Mouse (Mus musculus) ZHBTc4 (cell line): ENCODE measurements at regions not wholly inside any gene's neighbourhood (a gene's known extent, or its start where the extent isn't known, plus 50 kb on each side); places are given as distances from the start of the nearest gene placed in this dataset.

Experiments used
- DNase-seq: peaks from one replicate; pipeline ENCODE4 v3.0.0-alpha.2; 2011; ENCODE audit warnings: low read depth, low spot score

GRCm38 (mm10) chr11:37650095-37650494 is 414.3 kb upstream of the Tenm2 start:
- DNase-seq, result no peak

DNA sequence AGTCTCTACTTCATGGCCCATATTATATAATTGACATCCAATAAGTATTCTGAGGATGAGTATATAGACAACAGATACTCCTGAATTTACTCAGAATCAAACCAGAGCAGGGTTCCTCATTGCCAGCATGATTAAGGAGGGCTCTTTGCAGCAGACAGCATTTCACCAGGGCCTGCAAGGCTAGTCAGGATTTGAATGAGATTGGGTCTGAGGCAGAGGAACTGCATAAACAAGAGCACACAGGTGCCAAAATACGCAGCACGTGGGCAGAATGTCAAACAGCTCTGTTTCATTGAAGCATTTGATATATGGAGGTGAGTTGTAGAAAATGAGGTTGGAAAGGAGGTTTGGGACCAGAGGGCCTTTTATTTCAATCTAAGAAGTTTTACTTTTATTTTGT is 387.5 kb upstream of the Tenm2 start:
- no peak for DNase-seq

DNA sequence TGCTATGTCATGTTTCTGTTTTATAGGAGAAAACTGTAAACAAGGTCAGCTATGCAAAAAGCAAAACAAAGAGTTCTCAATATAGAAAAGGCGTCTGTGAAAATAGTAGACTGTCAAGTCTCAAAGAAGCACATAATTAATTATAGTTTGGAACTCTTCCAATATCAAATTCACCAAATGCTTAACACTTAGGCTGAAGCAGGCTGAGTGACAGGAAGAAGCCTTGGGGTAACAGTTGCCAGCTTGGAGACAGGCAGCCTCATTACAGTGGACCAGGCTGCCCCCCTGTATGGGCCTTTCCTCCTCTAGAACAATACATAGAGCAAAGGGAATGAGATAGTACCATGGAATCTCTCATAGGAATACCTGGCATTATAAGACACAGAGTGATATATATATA is 364.8 kb upstream of the Tenm2 start:
- no peak for DNase-seq

- DNase-seq, result no peak
These were observed 346.5 kb upstream of the Tenm2 start for GRCm38 (mm10) chr11:37582236-37582635.

DNA sequence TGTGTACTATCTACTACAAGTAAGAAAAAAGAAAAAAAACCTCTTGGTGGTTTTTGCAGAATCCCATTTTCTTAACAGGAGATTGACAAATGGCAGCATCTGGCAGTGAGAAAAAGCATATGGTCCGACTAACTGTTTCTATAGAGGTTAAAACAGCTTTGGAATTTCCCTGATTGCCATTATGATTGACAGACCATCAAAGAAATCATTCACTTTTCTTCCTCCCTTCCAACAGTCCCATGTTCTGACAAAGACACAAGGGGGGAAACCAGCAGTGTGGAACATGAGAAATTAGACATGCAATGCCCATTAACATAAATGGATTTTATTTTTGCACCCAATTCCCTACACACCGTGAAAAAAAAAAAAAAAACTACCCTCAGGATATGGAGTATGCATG is 297.9 kb upstream of the Tenm2 start:
- DNase-seq, result no peak

DNA sequence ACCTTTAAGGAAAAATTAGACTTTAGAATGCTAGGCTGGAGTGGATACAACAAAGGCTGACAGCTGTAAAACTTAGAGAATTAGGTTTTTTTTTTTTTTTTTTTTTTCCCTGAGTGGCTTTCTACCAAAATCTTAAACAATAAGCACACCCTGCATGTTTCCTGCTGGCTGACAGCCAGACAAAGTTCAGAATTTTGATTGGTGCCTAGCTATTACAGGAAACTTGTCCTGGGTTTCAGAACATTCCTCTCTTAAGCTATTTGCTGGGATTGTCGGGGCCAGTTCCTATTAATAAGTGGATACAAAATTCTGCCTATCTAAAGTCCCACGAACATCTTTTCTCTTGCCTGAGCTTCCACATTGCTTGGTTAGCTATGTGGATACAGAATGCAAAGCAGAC is 296.7 kb upstream of the Tenm2 start:
- no peak for DNase-seq

- DNase-seq, result no peak
These were observed 262.8 kb upstream of the Tenm2 start for GRCm38 (mm10) chr11:37498463-37499015.

- DNase-seq, result peak; percentile 9
These were observed 262.1 kb upstream of the Tenm2 start for GRCm38 (mm10) chr11:37497874-37498273.

DNA sequence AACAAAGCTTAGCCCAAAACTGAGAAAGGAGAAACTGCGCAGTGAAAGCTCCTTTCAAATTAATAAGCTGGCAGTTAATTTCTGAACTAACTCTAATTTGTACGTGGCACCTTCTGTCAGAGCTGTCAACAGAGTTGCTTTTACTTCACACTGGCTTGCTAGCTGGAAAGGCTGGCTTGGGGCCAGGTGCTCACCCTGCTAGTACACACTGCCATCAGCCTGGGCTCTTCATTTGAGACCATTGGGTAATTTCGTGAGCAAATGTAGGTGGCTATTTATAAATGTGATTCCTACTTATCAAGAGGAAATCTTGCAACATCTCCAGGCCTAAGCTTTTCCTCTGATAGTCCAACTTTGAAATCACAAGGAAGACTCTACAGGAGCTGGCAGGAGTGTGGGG is 244.5 kb upstream of the Tenm2 start:
- DNase-seq, result no peak

DNA sequence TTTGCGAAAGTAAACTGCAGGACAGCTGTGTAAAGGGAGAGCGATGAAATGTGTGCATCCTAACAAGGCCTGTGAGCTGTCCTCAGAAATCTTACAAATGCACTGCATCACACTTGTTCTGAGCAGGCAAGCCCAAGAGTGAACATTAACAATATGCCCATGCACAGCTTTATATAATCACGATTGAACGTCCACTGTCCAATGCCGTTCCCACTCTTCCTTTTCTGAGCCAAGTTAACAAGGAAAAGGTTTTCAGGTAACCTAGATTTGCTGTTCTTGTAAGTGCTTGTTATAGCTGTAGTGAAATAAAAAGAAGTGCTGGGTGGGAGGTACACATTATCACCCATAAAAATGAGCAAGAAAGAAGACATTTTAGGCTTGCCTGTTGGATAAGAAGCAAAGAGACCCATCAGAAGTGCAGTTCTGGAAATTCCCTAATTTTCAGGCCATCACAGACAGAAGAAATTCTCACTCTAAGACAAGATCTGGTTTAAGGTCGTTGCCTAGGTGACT is 243.3 kb upstream of the Tenm2 start:
- no peak for DNase-seq

DNA sequence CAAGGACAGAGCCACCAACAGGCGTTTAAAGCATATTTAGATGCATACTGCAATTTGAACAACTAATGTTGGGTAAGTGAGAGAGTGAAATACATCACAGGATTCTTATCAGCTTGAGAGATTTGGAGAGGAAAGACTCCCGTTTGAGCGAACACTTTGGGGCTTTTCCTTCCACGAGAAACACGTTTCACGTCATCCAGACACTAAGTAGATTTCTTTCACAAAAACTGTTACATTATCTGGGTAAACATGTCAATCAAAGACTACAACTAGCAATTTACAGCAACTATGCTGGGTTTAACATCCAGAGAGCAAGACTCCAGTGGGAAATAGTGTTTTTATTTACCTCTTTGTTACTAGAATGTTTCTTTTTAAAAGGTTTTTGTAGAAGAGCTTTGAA is 238.3 kb upstream of the Tenm2 start:
- DNase-seq, result no peak

- no peak for DNase-seq
These were observed 228.1 kb upstream of the Tenm2 start for GRCm38 (mm10) chr11:37463658-37464420.

GRCm38 (mm10) chr11:37462375-37462774 is 226.6 kb upstream of the Tenm2 start:
- DNase-seq, result no peak

- DNase-seq, result no peak
These were observed 211.6 kb upstream of the Tenm2 start for GRCm38 (mm10) chr11:37447361-37447760.

GRCm38 (mm10) chr11:37446626-37447025 is 210.9 kb upstream of the Tenm2 start:
- no peak for DNase-seq

DNA sequence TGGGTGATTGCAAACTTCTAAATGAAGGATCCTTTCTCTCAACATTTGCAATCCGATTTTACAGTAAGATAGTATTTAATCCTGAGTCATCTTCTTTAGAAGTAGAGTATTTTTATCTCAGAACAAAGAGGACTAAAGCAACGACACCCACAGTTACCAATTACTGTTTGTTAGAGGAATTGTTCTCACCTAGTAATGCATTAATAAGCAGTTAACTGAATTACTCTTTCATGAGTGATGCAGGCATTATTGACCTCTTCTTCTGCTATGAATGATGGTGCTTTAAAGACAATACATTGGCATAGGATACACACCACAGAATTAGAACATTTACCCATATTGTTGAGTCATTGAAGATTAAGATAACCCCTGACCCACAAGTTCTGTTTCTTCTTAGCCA is 207.0 kb upstream of the Tenm2 start:
- DNase-seq, result no peak

- DNase-seq, result no peak
These were observed 198.8 kb upstream of the Tenm2 start for GRCm38 (mm10) chr11:37434600-37434999.

- DNase-seq, result no peak
These were observed 188.8 kb upstream of the Tenm2 start for GRCm38 (mm10) chr11:37424312-37425169.

- DNase-seq, result no peak
These were observed 177.1 kb upstream of the Tenm2 start for GRCm38 (mm10) chr11:37412868-37413267.

- DNase-seq, result no peak
These were observed 132.2 kb upstream of the Tenm2 start for GRCm38 (mm10) chr11:37367971-37368370.

DNA sequence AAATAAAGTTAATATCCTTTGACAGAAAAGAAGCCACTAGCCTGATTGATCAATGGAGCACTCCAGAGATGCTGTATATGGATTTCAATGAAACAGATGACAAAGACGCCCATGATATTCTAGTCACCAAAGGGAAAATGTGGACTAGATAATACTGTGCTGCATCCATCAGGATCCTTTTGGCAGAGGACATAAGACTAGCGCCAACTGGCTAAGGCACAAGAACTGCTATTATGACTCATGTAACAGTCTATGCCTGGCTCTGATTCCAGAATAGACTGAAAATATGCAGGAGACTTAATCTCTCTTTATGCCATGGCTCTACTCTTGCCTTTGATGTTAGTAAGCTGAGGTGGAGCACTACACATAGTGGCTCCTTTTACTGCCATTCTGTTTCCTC is 128.7 kb upstream of the Tenm2 start:
- no peak for DNase-seq

GRCm38 (mm10) chr11:37355074-37355473 is 119.3 kb upstream of the Tenm2 start:
- DNase-seq, result no peak
